Mouse (Mus musculus) erythroblast, embryonic 14.5 days (primary cell): ENCODE measurements at regions not wholly inside any gene's neighbourhood (a gene's known extent, or its start where the extent isn't known, plus 50 kb on each side); places are given as distances from the start of the nearest gene placed in this dataset.

Experiments
- GATA1 ChIP-seq: IDR thresholded peaks from 2 replicates; pipeline ENCODE4 v1.6.1; 2012; ENCODE audit warnings: low read length, inconsistent platforms, mixed read lengths
- TAL1 ChIP-seq: IDR thresholded peaks from 3 replicates; pipeline ENCODE4 v1.6.1; 2012; ENCODE audit warnings: low read length, inconsistent platforms, mixed read lengths

DNA sequence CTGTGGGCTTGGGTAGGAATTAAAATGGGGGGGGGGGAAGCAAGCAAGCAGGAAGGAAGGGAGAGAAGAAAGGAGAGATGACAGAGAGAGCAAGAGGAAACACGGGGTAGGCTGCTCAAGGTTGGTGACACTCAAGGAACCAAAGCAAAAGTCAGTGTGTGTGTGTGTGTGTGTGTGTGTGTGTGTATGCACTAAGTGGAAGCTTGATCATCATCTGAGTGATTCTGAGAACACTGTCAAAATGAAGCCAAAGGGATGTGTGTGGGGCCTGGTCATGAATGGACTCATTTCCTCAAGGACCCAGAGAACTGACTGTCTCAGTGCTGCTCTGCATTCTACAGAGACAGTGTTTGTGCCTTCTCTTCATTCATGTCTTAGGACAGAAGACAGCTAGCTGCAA is 84.8 kb upstream of the Gm47985 start:
- TF ChIP-seq GATA1 (no peak), TAL1 (no peak)
